Mouse (Mus musculus) hindbrain, postnatal 0 days (tissue): ENCODE results near the gene Slc9a3r1. TPM values are rescaled to one million over a fixed set of nuclear protein-coding genes. Genes with fewer than 3 reads are reported as not detected.

ENCODE experiments used
- ATAC-seq: fragments of 200-750 bp; cut with Nextera tagmentation; 2 replicates; pipeline ENCODE4 v1.8.0; 2017; ENCODE audit warnings: mild to moderate bottlenecking, moderate TSS enrichment, moderate library complexity
- DNase-seq: peaks from one replicate; pipeline ENCODE4 v3.0.0-alpha.2; 2015; ENCODE audit warnings: low spot score
- H3K27ac ChIP-seq: fragments of 300-500 bp; sonication (generic); 2 replicates; pipeline ENCODE4 v1.5.1; 2014; ENCODE audit warnings: mild to moderate bottlenecking
- H3K27me3 ChIP-seq: fragments of 300-500 bp; sonication (generic); 2 replicates; pipeline ENCODE4 v1.6.1; 2014; ENCODE audit warnings: low read length, mixed read lengths; ENCODE audit not compliant: insufficient read depth
- H3K36me3 ChIP-seq: fragments of 300-500 bp; sonication (generic); 2 replicates; pipeline ENCODE4 v1.6.1; 2014; ENCODE audit warnings: low read length, mixed read lengths; ENCODE audit not compliant: insufficient read depth
- H3K4me1 ChIP-seq: fragments of 300-500 bp; sonication (generic); 2 replicates; pipeline ENCODE4 v1.6.1; 2014; ENCODE audit warnings: antibody characterized with exemption, low read length, mixed read lengths; ENCODE audit not compliant: insufficient read depth
- H3K4me2 ChIP-seq: fragments of 300-500 bp; sonication (generic); 2 replicates; pipeline ENCODE4 v1.6.1; 2014; ENCODE audit warnings: low read depth, mild to moderate bottlenecking, low read length, moderate library complexity, mixed read lengths
- H3K4me3 ChIP-seq: fragments of 300-500 bp; sonication (generic); 2 replicates; pipeline ENCODE4 v1.5.1; 2014; ENCODE audit warnings: low read length
- H3K9ac ChIP-seq: fragments of 300-500 bp; sonication (generic); replicated peaks from 2 replicates; pipeline ENCODE4 v1.6.1; 2014; ENCODE audit warnings: mild to moderate bottlenecking, low read length, moderate library complexity, mixed read lengths
- H3K9me3 ChIP-seq: fragments of 300-500 bp; sonication (generic); 2 replicates; pipeline ENCODE4 v1.6.1; 2016; ENCODE audit warnings: low read length, mixed read lengths
- CTCF ChIP-seq: IDR thresholded peaks from 2 replicates; pipeline ENCODE4 v1.5.1; 2016; ENCODE audit warnings: antibody characterized with exemption, control low read depth, low read depth
- whole genome bisulfite sequencing: fragments of 180-500 bp; shearing (Covaris S2); extraction: QIAGEN DNeasy Blood & Tissue Kit; methylation state at CpG from one replicate; pipeline ENCODE4 v1.1.7; 2014; 5-methylcytosine and 5-hydroxymethylcytosine counted together
- polyA plus RNA-seq: library from polyadenylated mRNA; unstranded; fragments of >200 nt; fragmentation: Nextera tagmentation; extraction: Ambion mirVana; gene quantifications from 2 replicates; pipeline ENCODE4 v1.2.1, GENCODE M21; 2015
- total RNA-seq: library from RNA; depleted of rRNA; stranded (reverse); fragments of >200 nt; gene quantifications from 2 replicates; pipeline ENCODE4 v1.2.3, GENCODE M21; 2014

The Slc9a3r1 gene
- total and polyA plus RNA-seq, 2 experiments from 2014 or later = 72.6 to 91.8 TPM

GRCm38 (mm10) chr11:115161578-115162204 lies 1.4 kb upstream of the Slc9a3r1 start:
- WGBS = 71% methylated on average over 9 of the region's 9 CpGs
- no peak for DNase-seq
- H3K27ac ChIP-seq = no peak overlapping the region
- ATAC-seq = no peak
- no peaks in the 10 kb centered on the region for H3K27me3 ChIP-seq
- TF ChIP-seq CTCF = no peak
- no peaks in the 10 kb centered on the region for H3K36me3 ChIP-seq
- H3K4me2 ChIP-seq = no peak overlapping the region
- peaks cover 8% of the 10 kb centered on the region; the same call in 1 of the 2 replicates for H3K4me1 ChIP-seq
- no peak overlapping the region for H3K4me3 ChIP-seq
- no peak overlapping the region for H3K9ac ChIP-seq
- no peaks in the 10 kb centered on the region for H3K9me3 ChIP-seq

- ATAC-seq (no peak), DNase-seq (no peak)
- peak overlapping the region; percentile 64; the same call in 1 of the 2 replicates for H3K4me2 ChIP-seq
- no peak for TF ChIP-seq CTCF
- H3K9me3 ChIP-seq = no peaks in the 10 kb centered on the region
- no peaks in the 10 kb centered on the region for H3K27me3 ChIP-seq
- H3K4me1 ChIP-seq = peaks cover 8% of the 10 kb centered on the region; the same call in 1 of the 2 replicates
- WGBS = 29% methylated on average over 9 of the region's 9 CpGs
- no peak overlapping the region for H3K4me3 ChIP-seq
- H3K27ac ChIP-seq = peak overlapping the region; percentile 70; the same call in 1 of the 2 replicates
- no peaks in the 10 kb centered on the region for H3K36me3 ChIP-seq
- H3K9ac ChIP-seq = no peak overlapping the region
These were observed 938 bp upstream of the Slc9a3r1 start for GRCm38 (mm10) chr11:115162205-115162601.

- WGBS = under 1% methylated on average over 47 of the region's 47 CpGs
- peak; percentile 51 for DNase-seq
- TF ChIP-seq CTCF = peak; percentile 63
These were observed 518 bp downstream of the Slc9a3r1 start for GRCm38 (mm10) chr11:115163568-115164150.

GRCm38 (mm10) chr11:115164341-115164975 lies 1.3 kb downstream of the Slc9a3r1 start:
- H3K4me2 ChIP-seq = peak overlapping the region; percentile 64
- peak overlapping the region; percentile 51 for H3K9ac ChIP-seq
- peak overlapping the region; percentile 65; the same call in 1 of the 2 replicates for H3K27ac ChIP-seq

More at GRCm38 (mm10) chr11:115163568-115164150, 518 bp downstream of the Slc9a3r1 start:
- H3K4me3 ChIP-seq = peak overlapping the region; percentile 51
- H3K4me2 ChIP-seq = peak overlapping the region; percentile 64
- H3K27ac ChIP-seq = peak overlapping the region; percentile 65
- H3K36me3 ChIP-seq = no peaks in the 10 kb centered on the region
- peaks cover 8% of the 10 kb centered on the region; the same call in 1 of the 2 replicates for H3K4me1 ChIP-seq
- H3K27me3 ChIP-seq = no peaks in the 10 kb centered on the region
- H3K9me3 ChIP-seq = no peaks in the 10 kb centered on the region
- 0 out of 2 replicates have a peak, but pooled peaks have one; percentile 5 for ATAC-seq
- H3K9ac ChIP-seq = peak overlapping the region; percentile 51

GRCm38 (mm10) chr11:115164976-115165374 lies 1.8 kb downstream of the Slc9a3r1 start:
- Histone ChIP-seq H3K36me3 (no peaks in the 10 kb centered on the region), H3K4me1 (peaks cover 8% of the 10 kb centered on the region; the same call in 1 of the 2 replicates), H3K27me3 (no peaks in the 10 kb centered on the region), H3K27ac (peak overlapping the region; percentile 65; the same call in 1 of the 2 replicates), H3K9me3 (no peaks in the 10 kb centered on the region), H3K4me3 (peak overlapping the region; percentile 51), H3K4me2 (peak overlapping the region; percentile 64), H3K9ac (peak overlapping the region; percentile 51)
- DNase-seq (peak; percentile 57), ATAC-seq (peak; percentile 28; the same call in 1 of the 2 replicates)
- no peak for TF ChIP-seq CTCF
- 2% methylated on average over 9 of the region's 9 CpGs for WGBS

More at GRCm38 (mm10) chr11:115164341-115164975, 1.3 kb downstream of the Slc9a3r1 start:
- WGBS = under 1% methylated on average over 14 of the region's 14 CpGs
- TF ChIP-seq CTCF = no peak
- H3K27me3 ChIP-seq = no peaks in the 10 kb centered on the region
- no peaks in the 10 kb centered on the region for H3K9me3 ChIP-seq
- DNase-seq = no peak
- H3K4me1 ChIP-seq = peaks cover 8% of the 10 kb centered on the region; the same call in 1 of the 2 replicates
- no peaks in the 10 kb centered on the region for H3K36me3 ChIP-seq
- H3K4me3 ChIP-seq = peak overlapping the region; percentile 51
- ATAC-seq = no peak

GRCm38 (mm10) chr11:115166776-115167175 lies 3.6 kb downstream of the Slc9a3r1 start:
- no peak for DNase-seq
- Histone ChIP-seq H3K4me2 (peak overlapping the region; percentile 64; the same call in 1 of the 2 replicates), H3K9me3 (no peaks in the 10 kb centered on the region), H3K4me3 (no peak overlapping the region), H3K27me3 (no peaks in the 10 kb centered on the region), H3K36me3 (no peaks in the 10 kb centered on the region), H3K9ac (no peak overlapping the region), H3K4me1 (peaks cover 9% of the 10 kb centered on the region; the same call in 1 of the 2 replicates), H3K27ac (no peak overlapping the region)
- no peak for ATAC-seq
- WGBS = 90% methylated on average over 3 of the region's 3 CpGs
- no peak for TF ChIP-seq CTCF
